8 mouse cellular contexts compared by ENCODE assay signal in the genomic region with DNA sequence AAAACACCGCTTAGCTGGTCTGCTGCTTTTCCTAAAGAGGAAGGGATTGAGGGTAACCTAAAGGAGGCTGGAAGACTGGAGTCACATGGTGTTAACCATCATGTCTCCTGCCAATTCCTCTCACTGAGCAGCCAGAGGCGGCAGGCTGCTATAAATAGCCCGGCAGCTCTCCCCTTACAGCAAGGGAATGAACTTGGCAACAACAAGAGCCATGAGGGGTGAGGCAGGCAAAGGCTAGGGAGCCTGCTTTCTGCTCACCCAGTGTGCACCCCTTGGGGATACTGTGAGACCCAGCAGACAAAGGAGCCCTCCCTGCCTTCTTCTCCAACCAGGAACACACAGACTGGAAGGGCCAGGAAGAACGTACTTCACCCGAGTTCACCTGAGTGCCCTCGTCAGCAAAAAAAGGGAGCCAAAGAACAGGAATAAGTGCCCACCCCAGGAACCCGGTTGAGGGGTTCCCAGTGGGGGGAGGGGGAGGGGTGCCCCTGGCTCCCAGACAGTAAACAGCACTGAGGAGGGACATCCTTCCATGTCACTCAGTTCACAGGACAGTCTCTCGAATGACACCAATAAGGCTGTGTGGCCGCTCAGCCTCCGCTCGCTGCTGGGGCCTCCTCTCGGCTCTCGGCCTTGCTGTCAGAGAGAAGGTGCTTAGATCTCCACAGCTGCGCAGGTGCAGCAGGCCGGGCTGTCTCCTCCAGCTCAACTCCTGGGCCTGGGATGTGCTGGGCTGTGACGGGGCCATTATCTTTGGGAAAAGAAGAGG. TPM values are rescaled to one million over a fixed set of nuclear protein-coding genes. Genes with fewer than 3 reads are reported as not detected.
DNase-seq lines count a peak whose midpoint lies in the region; ATAC-seq lines count a peak whose summit lies in the region.

No protein-coding gene starts in this region.

- peak overlapping the region; percentile 40; the same call in 1 of the 2 replicates for H3K27ac ChIP-seq in hindbrain, embryonic 13.5 days
- no peak overlapping the region for H3K27ac ChIP-seq in hindbrain, embryonic 11.5 days (ENCODE audit: low read depth, low read length)
- H3K27ac ChIP-seq in heart, embryonic 10.5 days, result peak overlapping the region; percentile 88

- no peak for DNase-seq in hindbrain, embryonic 11.5 days (ENCODE audit: low spot score)
- DNase-seq in cerebellum, postnatal 14 days, result peak; percentile 56 to 67
- DNase-seq in heart, embryonic 10.5 days (ENCODE audit: low spot score), result peak; percentile 87
- peak; percentile 41 for DNase-seq in kidney, postnatal 14 days
- peak; percentile 93 for DNase-seq in skeletal muscle tissue, adult 2 months (ENCODE audit: low read depth, low spot score)
- DNase-seq in left cerebral cortex, adult 18-20 months (ENCODE audit: low spot score in 2 of 2), result no peak
- no peak for DNase-seq in layer of hippocampus, postnatal 36 days

- ATAC-seq in hindbrain, embryonic 13.5 days (ENCODE audit: low FRiP score), result peak; percentile 61
- no peak for ATAC-seq in hindbrain, embryonic 11.5 days (ENCODE audit: low FRiP score)

- no peak overlapping the region for H3K9ac ChIP-seq in hindbrain, embryonic 13.5 days
- no peak overlapping the region for H3K9ac ChIP-seq in hindbrain, embryonic 11.5 days (ENCODE audit: low read depth, low read length)

- H3K27me3 ChIP-seq in hindbrain, embryonic 13.5 days, result no peaks in the 10 kb centered on the region
- H3K27me3 ChIP-seq in hindbrain, embryonic 11.5 days (ENCODE audit: control insufficient read depth, insufficient read depth, low read length), result no peaks in the 10 kb centered on the region
- no peaks in the 10 kb centered on the region for H3K27me3 ChIP-seq in heart, embryonic 10.5 days (ENCODE audit: insufficient read depth, poor library complexity, severe bottlenecking)

- H3K4me3 ChIP-seq in hindbrain, embryonic 13.5 days, result no peak overlapping the region
- H3K4me3 ChIP-seq in hindbrain, embryonic 11.5 days (ENCODE audit: low read depth, low read length), result no peak overlapping the region
- H3K4me3 ChIP-seq in heart, embryonic 10.5 days, result 0 out of 2 replicates have a peak overlapping the region, but pooled peaks have one; percentile 9

- 0 out of 2 replicates have a peak, but pooled peaks cover 4% of the 10 kb centered on the region for H3K9me3 ChIP-seq in hindbrain, embryonic 13.5 days
- no peaks in the 10 kb centered on the region for H3K9me3 ChIP-seq in hindbrain, embryonic 11.5 days (ENCODE audit: control insufficient read depth, low read length)
- no peaks in the 10 kb centered on the region for H3K9me3 ChIP-seq in heart, embryonic 10.5 days

- peaks cover 8% of the 10 kb centered on the region for H3K36me3 ChIP-seq in hindbrain, embryonic 13.5 days
- no peaks in the 10 kb centered on the region for H3K36me3 ChIP-seq in hindbrain, embryonic 11.5 days (ENCODE audit: control insufficient read depth, insufficient read depth, low read length)
- H3K36me3 ChIP-seq in heart, embryonic 10.5 days, result peaks cover 30% of the 10 kb centered on the region

- WGBS in hindbrain, embryonic 13.5 days, result 68% methylated on average over 16 of the region's 16 CpGs
- WGBS in hindbrain, embryonic 11.5 days, result 65% methylated on average over 16 of the region's 16 CpGs
- 45% methylated on average over 16 of the region's 16 CpGs for WGBS in heart, embryonic 10.5 days

- H3K4me2 ChIP-seq in hindbrain, embryonic 13.5 days, result no peak overlapping the region
- H3K4me2 ChIP-seq in hindbrain, embryonic 11.5 days (replicated peaks; ENCODE audit: low read depth, low read length), result no peak overlapping the region

- peaks cover 11% of the 10 kb centered on the region for H3K4me1 ChIP-seq in hindbrain, embryonic 13.5 days (replicated peaks)
- H3K4me1 ChIP-seq in hindbrain, embryonic 11.5 days (replicated peaks; ENCODE audit: control insufficient read depth, insufficient read depth, low read length), result no peaks in the 10 kb centered on the region
- peaks cover 33% of the 10 kb centered on the region for H3K4me1 ChIP-seq in heart, embryonic 10.5 days

RNA-seq across cellular contexts. Expression of gene Fam189a2, which starts 57.8 kb away (rescaled TPM):
- polyA plus RNA-seq in hindbrain, embryonic 13.5 days (2015; fragmentation: Nextera tagmentation; extraction: Ambion mirVana), result 1.5 and 1.6 TPM in 2 replicates
- polyA plus RNA-seq in hindbrain, embryonic 11.5 days (2014; fragmentation: Nextera tagmentation; extraction: Ambion mirVana), result 0.77 and 1.7 TPM in 2 replicates
- polyA plus RNA-seq in heart, embryonic 10.5 days (2016; fragmentation: Nextera tagmentation; extraction: Ambion mirVana), result 3.3 and 5.3 TPM in 2 replicates
- total RNA-seq in left cerebral cortex, adult 18-20 months (2021), result 1 to 10 TPM; 9.1 to 9.6 TPM
- 1 to 10 TPM; 8.0 to 8.4 TPM for total RNA-seq in layer of hippocampus, postnatal 36 days (2021)

Comparison
In these comparisons a context has a peak if more than half of its experiments do, and no peak if none do; other contexts are left out.
1. DNase-seq: peak in cerebellum, postnatal 14 days (2 of 2), heart, embryonic 10.5 days (single experiment), kidney, postnatal 14 days (single experiment) and skeletal muscle tissue, adult 2 months (single experiment); none in hindbrain, embryonic 11.5 days (single experiment), left cerebral cortex, adult 18-20 months (0 of 2) and layer of hippocampus, postnatal 36 days (0 of 2).